Mouse (Mus musculus): ENCODE results near the gene Col1a2. TPM values are rescaled to one million over a fixed set of nuclear protein-coding genes. Genes with fewer than 3 reads are reported as not detected.
A peak's percentile ranks its signal among the peaks of the same experiment; 100 is the strongest.

Col1a2 gene
- polyA plus RNA-seq, 1 experiment from 2014 or later = 528 TPM

GRCm38 (mm10) chr6:4530986-4531385, 26.4 kb downstream of the Col1a2 start:
- H3K36me3 ChIP-seq = peaks cover 17% of the 10 kb centered on the region; the same call in 1 of the 2 replicates
- no peak overlapping the region for H3K9ac ChIP-seq
- H3K4me3 ChIP-seq (replicated peaks) = no peak overlapping the region
- H3K27ac ChIP-seq = no peak overlapping the region
- 85% methylated on average over 4 of the region's 4 CpGs for WGBS
- ATAC-seq = no peak
- no peaks in the 10 kb centered on the region for H3K9me3 ChIP-seq
- H3K27me3 ChIP-seq (replicated peaks) = no peaks in the 10 kb centered on the region
- no peaks in the 10 kb centered on the region for H3K4me1 ChIP-seq (replicated peaks)
- no peak overlapping the region for H3K4me2 ChIP-seq (replicated peaks)

DNA sequence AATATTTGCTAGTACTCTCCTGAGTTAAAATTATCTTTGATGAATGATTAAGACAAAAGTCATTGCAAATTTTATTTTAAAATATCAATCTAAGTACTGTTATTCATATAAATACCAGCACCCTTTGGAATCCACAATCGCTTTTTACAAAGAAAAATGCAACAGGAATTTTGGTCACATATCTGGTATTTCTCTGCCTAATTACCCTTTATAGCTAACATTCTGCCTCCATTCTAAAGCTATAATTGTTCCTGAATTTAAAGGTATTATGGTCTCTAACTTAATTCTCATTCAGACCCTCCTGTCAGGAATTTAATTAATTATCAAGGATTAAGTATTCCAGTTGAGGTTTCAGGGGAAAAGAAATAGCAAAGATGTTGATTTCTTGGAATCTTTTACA, 28.3 kb downstream of the Col1a2 start:
- Histone ChIP-seq H3K9ac (no peak overlapping the region), H3K4me1 (replicated peaks) (no peaks in the 10 kb centered on the region), H3K4me3 (replicated peaks) (no peak overlapping the region), H3K27ac (no peak overlapping the region), H3K9me3 (no peaks in the 10 kb centered on the region), H3K36me3 (peaks cover 17% of the 10 kb centered on the region), H3K4me2 (replicated peaks) (no peak overlapping the region), H3K27me3 (replicated peaks) (no peaks in the 10 kb centered on the region)
- ATAC-seq = no peak
- WGBS = 86% methylated on average over 1 of the region's 1 CpGs

GRCm38 (mm10) chr6:4534462-4535079, 30.0 kb downstream of the Col1a2 start:
- Histone ChIP-seq H3K9ac (no peak overlapping the region), H3K4me1 (replicated peaks) (no peaks in the 10 kb centered on the region), H3K4me2 (replicated peaks) (no peak overlapping the region), H3K27ac (no peak overlapping the region), H3K4me3 (replicated peaks) (no peak overlapping the region), H3K27me3 (replicated peaks) (no peaks in the 10 kb centered on the region), H3K36me3 (peaks cover 22% of the 10 kb centered on the region), H3K9me3 (no peaks in the 10 kb centered on the region)
- no peak for ATAC-seq
- WGBS = 82% methylated on average over 8 of the region's 8 CpGs

- no peak overlapping the region for H3K27ac ChIP-seq
- H3K4me1 ChIP-seq (replicated peaks) = no peaks in the 10 kb centered on the region
- no peak for ATAC-seq
- no peak overlapping the region for H3K4me2 ChIP-seq (replicated peaks)
- 86% methylated on average over 7 of the region's 7 CpGs for WGBS
- H3K9me3 ChIP-seq = no peaks in the 10 kb centered on the region
- H3K36me3 ChIP-seq = peaks cover 7% of the 10 kb centered on the region
- H3K27me3 ChIP-seq (replicated peaks) = no peaks in the 10 kb centered on the region
- H3K4me3 ChIP-seq (replicated peaks) = no peak overlapping the region
- H3K9ac ChIP-seq = no peak overlapping the region
Measured at GRCm38 (mm10) chr6:4541926-4542715, 37.5 kb downstream of the Col1a2 start.

- ATAC-seq = no peak
- Histone ChIP-seq H3K9ac (no peak overlapping the region), H3K27ac (no peak overlapping the region), H3K4me2 (replicated peaks) (no peak overlapping the region), H3K4me1 (replicated peaks) (no peaks in the 10 kb centered on the region), H3K27me3 (replicated peaks) (no peaks in the 10 kb centered on the region), H3K4me3 (replicated peaks) (no peak overlapping the region), H3K9me3 (no peaks in the 10 kb centered on the region), H3K36me3 (peaks cover under 1% of the 10 kb centered on the region; the same call in 1 of the 2 replicates)
- 57% methylated on average over 6 of the region's 6 CpGs for WGBS
Measured at GRCm38 (mm10) chr6:4544554-4544953, 39.9 kb downstream of the Col1a2 start.

GRCm38 (mm10) chr6:4545727-4546126, 41.1 kb downstream of the Col1a2 start:
- H3K36me3 ChIP-seq = no peaks in the 10 kb centered on the region
- ATAC-seq = no peak
- H3K4me1 ChIP-seq (replicated peaks) = no peaks in the 10 kb centered on the region
- 36% methylated on average over 8 of the region's 8 CpGs for WGBS
- H3K27me3 ChIP-seq (replicated peaks) = no peaks in the 10 kb centered on the region
- H3K4me2 ChIP-seq (replicated peaks) = no peak overlapping the region
- no peaks in the 10 kb centered on the region for H3K9me3 ChIP-seq
- H3K4me3 ChIP-seq (replicated peaks) = no peak overlapping the region
- H3K9ac ChIP-seq = no peak overlapping the region
- no peak overlapping the region for H3K27ac ChIP-seq

- H3K9me3 ChIP-seq = no peaks in the 10 kb centered on the region
- no peak overlapping the region for H3K4me3 ChIP-seq (replicated peaks)
- no peak overlapping the region for H3K4me2 ChIP-seq (replicated peaks)
- H3K27me3 ChIP-seq (replicated peaks) = no peaks in the 10 kb centered on the region
- no peak for ATAC-seq
- H3K27ac ChIP-seq = no peak overlapping the region
- no peaks in the 10 kb centered on the region for H3K4me1 ChIP-seq (replicated peaks)
- H3K9ac ChIP-seq = no peak overlapping the region
- no peaks in the 10 kb centered on the region for H3K36me3 ChIP-seq
- WGBS = 61% methylated on average over 4 of the region's 4 CpGs
Measured at GRCm38 (mm10) chr6:4548894-4549293, 44.3 kb downstream of the Col1a2 start.

- no peaks in the 10 kb centered on the region for H3K27me3 ChIP-seq (replicated peaks)
- H3K4me1 ChIP-seq (replicated peaks) = no peaks in the 10 kb centered on the region
- 49% methylated on average over 11 of the region's 11 CpGs for WGBS
- no peak overlapping the region for H3K27ac ChIP-seq
- no peaks in the 10 kb centered on the region for H3K36me3 ChIP-seq
- no peaks in the 10 kb centered on the region for H3K9me3 ChIP-seq
- H3K4me3 ChIP-seq (replicated peaks) = no peak overlapping the region
- ATAC-seq = peak; percentile 43; the same call in 1 of the 2 replicates
- no peak overlapping the region for H3K9ac ChIP-seq
- H3K4me2 ChIP-seq (replicated peaks) = no peak overlapping the region
Measured at GRCm38 (mm10) chr6:4549846-4550548, 45.4 kb downstream of the Col1a2 start.

GRCm38 (mm10) chr6:4550549-4550915, 45.9 kb downstream of the Col1a2 start:
- Histone ChIP-seq H3K4me3 (replicated peaks) (no peak overlapping the region), H3K27me3 (replicated peaks) (no peaks in the 10 kb centered on the region), H3K9me3 (no peaks in the 10 kb centered on the region), H3K4me1 (replicated peaks) (no peaks in the 10 kb centered on the region), H3K27ac (no peak overlapping the region), H3K4me2 (replicated peaks) (no peak overlapping the region), H3K36me3 (no peaks in the 10 kb centered on the region), H3K9ac (no peak overlapping the region)
- no peak for ATAC-seq
- 95% methylated on average over 1 of the region's 1 CpGs for WGBS

- Histone ChIP-seq H3K27ac (no peak overlapping the region), H3K4me3 (replicated peaks) (no peak overlapping the region), H3K9ac (no peak overlapping the region), H3K4me2 (replicated peaks) (no peak overlapping the region), H3K4me1 (replicated peaks) (0 out of 2 replicates have a peak, but pooled peaks cover 2% of the 10 kb centered on the region), H3K27me3 (replicated peaks) (no peaks in the 10 kb centered on the region), H3K9me3 (no peaks in the 10 kb centered on the region), H3K36me3 (no peaks in the 10 kb centered on the region)
- ATAC-seq = no peak
- 70% methylated on average over 6 of the region's 6 CpGs for WGBS
Measured at GRCm38 (mm10) chr6:4555366-4555765, 50.8 kb downstream of the Col1a2 start.

DNA sequence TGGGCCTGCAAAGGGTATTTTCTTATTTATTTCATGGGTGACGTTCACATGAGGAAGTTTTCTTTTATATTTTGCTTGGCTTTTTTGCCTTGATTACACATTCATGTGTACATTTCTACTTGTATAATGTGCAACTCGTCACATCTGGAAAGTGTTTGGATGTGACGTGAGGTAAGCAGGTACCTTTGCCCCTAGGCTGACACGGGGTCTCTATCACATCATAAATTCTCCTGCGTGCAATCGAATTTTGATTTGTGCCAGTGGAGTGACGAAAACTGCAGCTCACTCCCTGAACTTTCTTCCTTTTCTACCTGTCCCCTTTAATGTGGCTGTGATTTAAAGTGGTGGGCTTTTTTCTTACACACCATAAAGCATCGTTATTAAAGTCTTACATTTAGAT, 52.5 kb downstream of the Col1a2 start:
- no peaks in the 10 kb centered on the region for H3K36me3 ChIP-seq
- no peaks in the 10 kb centered on the region for H3K9me3 ChIP-seq
- H3K4me2 ChIP-seq (replicated peaks) = no peak overlapping the region
- no peak overlapping the region for H3K9ac ChIP-seq
- 64% methylated on average over 8 of the region's 8 CpGs for WGBS
- H3K27me3 ChIP-seq (replicated peaks) = no peaks in the 10 kb centered on the region
- no peak overlapping the region for H3K4me3 ChIP-seq (replicated peaks)
- no peak for ATAC-seq
- 0 out of 2 replicates have a peak, but pooled peaks cover 2% of the 10 kb centered on the region for H3K4me1 ChIP-seq (replicated peaks)
- no peak overlapping the region for H3K27ac ChIP-seq

DNA sequence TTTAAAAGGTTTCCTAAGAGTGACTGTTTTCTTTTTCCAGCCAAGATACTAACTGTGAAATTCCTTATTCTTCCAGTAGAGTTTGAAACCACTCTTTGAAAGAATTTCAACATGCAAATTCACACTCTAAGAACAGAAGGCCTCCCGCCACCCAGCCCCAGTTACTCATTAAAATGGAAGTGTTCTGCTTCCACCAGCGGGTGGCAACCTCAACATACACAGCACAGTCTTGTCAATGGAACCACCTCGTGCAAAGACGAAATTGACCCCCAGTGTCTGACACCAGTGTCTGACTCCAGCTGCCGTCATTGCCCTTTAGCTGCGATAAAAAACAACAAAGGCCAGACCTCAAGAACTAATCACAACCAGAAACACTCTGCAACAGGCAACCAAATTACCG, 53.1 kb downstream of the Col1a2 start:
- Histone ChIP-seq H3K4me3 (replicated peaks) (no peak overlapping the region), H3K9me3 (no peaks in the 10 kb centered on the region), H3K27ac (no peak overlapping the region), H3K4me1 (replicated peaks) (0 out of 2 replicates have a peak, but pooled peaks cover 2% of the 10 kb centered on the region), H3K27me3 (replicated peaks) (no peaks in the 10 kb centered on the region), H3K4me2 (replicated peaks) (no peak overlapping the region), H3K9ac (no peak overlapping the region), H3K36me3 (no peaks in the 10 kb centered on the region)
- peak; percentile 55; the same call in 1 of the 2 replicates for ATAC-seq
- WGBS = 21% methylated on average over 7 of the region's 7 CpGs

All from intestine, embryonic 15.5 days (tissue).